Mouse (Mus musculus): ENCODE results near the gene Gpr108. TPM values are rescaled to one million over a fixed set of nuclear protein-coding genes. Genes with fewer than 3 reads are reported as not detected.

The Gpr108 gene
- polyA plus RNA-seq, 1 experiment from 2014 or later: 12.0 TPM

Small RNA genes lying within 50 kb of the gene (microRNA-seq; reads per million reads assigned to microRNA genes)
- not detected for gene Mir6978

Other genes with a start within 250 kb of the Gpr108 start
- not detected in 2 replicates for gene Pspn, start 248.4 kb downstream of the Gpr108 start, polyA plus RNA-seq (2015; fragmentation: Nextera tagmentation; extraction: Ambion mirVana)
- 46.8 and 48.8 TPM in 2 replicates for gene Gtf2f1, start 237.2 kb downstream of the Gpr108 start, polyA plus RNA-seq (2015; fragmentation: Nextera tagmentation; extraction: Ambion mirVana)
- 0.20 and 0.36 TPM in 2 replicates for gene Gm17949, start 237.0 kb downstream of the Gpr108 start, polyA plus RNA-seq (2015; fragmentation: Nextera tagmentation; extraction: Ambion mirVana)
- 20.9 and 21.4 TPM in 2 replicates for gene Khsrp, start 216.9 kb downstream of the Gpr108 start, polyA plus RNA-seq (2015; fragmentation: Nextera tagmentation; extraction: Ambion mirVana)
- gene Slc25a41, start 206.8 kb downstream of the Gpr108 start, polyA plus RNA-seq (2015; fragmentation: Nextera tagmentation; extraction: Ambion mirVana): not detected in 2 replicates
- gene Crb3, start 189.3 kb downstream of the Gpr108 start, polyA plus RNA-seq (2015; fragmentation: Nextera tagmentation; extraction: Ambion mirVana): 11.1 and 11.2 TPM in 2 replicates
- gene Slc25a23, start 188.6 kb downstream of the Gpr108 start, polyA plus RNA-seq (2015; fragmentation: Nextera tagmentation; extraction: Ambion mirVana): 4.9 and 7.0 TPM in 2 replicates
- 2.6 and 4.2 TPM in 2 replicates for gene Dennd1c, start 169.9 kb downstream of the Gpr108 start, polyA plus RNA-seq (2015; fragmentation: Nextera tagmentation; extraction: Ambion mirVana)
- 0.29 and 0.31 TPM in 2 replicates for gene Tubb4a, start 160.7 kb downstream of the Gpr108 start, polyA plus RNA-seq (2015; fragmentation: Nextera tagmentation; extraction: Ambion mirVana)
- 0.71 and 0.76 TPM in 2 replicates for gene Tnfsf9, start 143.1 kb downstream of the Gpr108 start, polyA plus RNA-seq (2015; fragmentation: Nextera tagmentation; extraction: Ambion mirVana)
- not detected in 2 replicates for gene Cd70, start 98.7 kb downstream of the Gpr108 start, polyA plus RNA-seq (2015; fragmentation: Nextera tagmentation; extraction: Ambion mirVana)
- 1.3 and 1.4 TPM in 2 replicates for gene Tnfsf14, start 54.3 kb downstream of the Gpr108 start, polyA plus RNA-seq (2015; fragmentation: Nextera tagmentation; extraction: Ambion mirVana)
- 369 and 468 TPM in 2 replicates for gene C3, start 20.3 kb downstream of the Gpr108 start, polyA plus RNA-seq (2015; fragmentation: Nextera tagmentation; extraction: Ambion mirVana)
- 8.1 and 9.8 TPM in 2 replicates for gene Trip10, start 1.0 kb upstream of the Gpr108 start, polyA plus RNA-seq (2015; fragmentation: Nextera tagmentation; extraction: Ambion mirVana)
- 13.8 and 14.5 TPM in 2 replicates for gene Vav1, start 30.7 kb upstream of the Gpr108 start, polyA plus RNA-seq (2015; fragmentation: Nextera tagmentation; extraction: Ambion mirVana)
- 25.1 and 25.8 TPM in 2 replicates for gene Adgre1, start 110.2 kb upstream of the Gpr108 start, polyA plus RNA-seq (2015; fragmentation: Nextera tagmentation; extraction: Ambion mirVana)

Data from liver, embryonic 15.5 days (tissue).